Mouse (Mus musculus): ENCODE measurements around the gene Cdc37. TPM values are rescaled to one million over a fixed set of nuclear protein-coding genes. Genes with fewer than 3 reads are reported as not detected.
A peak's percentile ranks its signal among the peaks of the same experiment; 100 is the strongest.

The Cdc37 gene
- polyA plus RNA-seq, 1 experiment from 2014 or later, result 228 TPM

- Histone ChIP-seq H3K27ac (replicated peaks) (no peak within 1 kb of the TSS), H3K4me1 (replicated peaks) (peaks cover 57% of the 10 kb centered on the region), H3K27me3 (peaks cover 66% of the 10 kb centered on the region), H3K9ac (peak within 1 kb of the TSS; percentile 70), H3K4me2 (peak within 1 kb of the TSS; percentile 67), H3K4me3 (peak within 1 kb of the TSS; percentile 45), H3K9me3 (no peaks in the 10 kb centered on the region), H3K36me3 (no peaks in the 10 kb centered on the region)
- under 1% methylated on average over 83 of the region's 86 CpGs for WGBS
- ATAC-seq (ENCODE audit: low read depth), result no peak; the same call in 1 of the 2 replicates
Observed at GRCm38 (mm10) chr9:21165041-21165951, 15.5 kb upstream of the Cdc37 start, which contains the start of gene Pde4a. Gene Pde4a (plus strand): TSS chr9:21165714.

GRCm38 (mm10) chr9:21164072-21164471, 14.3 kb upstream of the Cdc37 start:
- Histone ChIP-seq H3K4me2 (peak overlapping the region; percentile 67), H3K9ac (no peak overlapping the region), H3K4me1 (replicated peaks) (peaks cover 56% of the 10 kb centered on the region), H3K9me3 (no peaks in the 10 kb centered on the region), H3K27me3 (peaks cover 66% of the 10 kb centered on the region), H3K36me3 (no peaks in the 10 kb centered on the region), H3K4me3 (peak overlapping the region; percentile 45), H3K27ac (replicated peaks) (no peak overlapping the region)
- ATAC-seq (ENCODE audit: low read depth), result no peak
- under 1% methylated on average over 26 of the region's 26 CpGs for WGBS

- ATAC-seq (ENCODE audit: low read depth), result no peak
- Histone ChIP-seq H3K4me3 (peak overlapping the region; percentile 45; the same call in 1 of the 2 replicates), H3K4me1 (replicated peaks) (peaks cover 49% of the 10 kb centered on the region), H3K27me3 (peaks cover 66% of the 10 kb centered on the region), H3K4me2 (peak overlapping the region; percentile 67; the same call in 1 of the 2 replicates), H3K27ac (replicated peaks) (no peak overlapping the region), H3K9ac (no peak overlapping the region), H3K9me3 (no peaks in the 10 kb centered on the region), H3K36me3 (no peaks in the 10 kb centered on the region)
- 29% methylated on average over 11 of the region's 11 CpGs for WGBS
Observed at GRCm38 (mm10) chr9:21163086-21164050, 13.6 kb upstream of the Cdc37 start.

GRCm38 (mm10) chr9:21161209-21161909, 11.6 kb upstream of the Cdc37 start:
- Histone ChIP-seq H3K4me3 (peak overlapping the region; percentile 49), H3K27ac (replicated peaks) (no peak overlapping the region)
- ATAC-seq (ENCODE audit: low read depth), result peak; percentile 69

GRCm38 (mm10) chr9:21154787-21155186, 5.0 kb upstream of the Cdc37 start:
- no peak overlapping the region for H3K27ac ChIP-seq (replicated peaks)
- no peak overlapping the region for H3K9ac ChIP-seq
- 90% methylated on average over 3 of the region's 3 CpGs for WGBS
- H3K9me3 ChIP-seq, result no peaks in the 10 kb centered on the region
- peaks cover 8% of the 10 kb centered on the region for H3K27me3 ChIP-seq
- H3K4me1 ChIP-seq (replicated peaks), result peaks cover 19% of the 10 kb centered on the region; the same call in 1 of the 2 replicates
- H3K4me3 ChIP-seq, result no peak overlapping the region
- H3K4me2 ChIP-seq, result no peak overlapping the region
- no peak for ATAC-seq (ENCODE audit: low read depth)
- no peaks in the 10 kb centered on the region for H3K36me3 ChIP-seq

More at GRCm38 (mm10) chr9:21161209-21161909, 11.6 kb upstream of the Cdc37 start:
- Histone ChIP-seq H3K4me1 (replicated peaks) (peaks cover 33% of the 10 kb centered on the region), H3K9me3 (no peaks in the 10 kb centered on the region), H3K27me3 (peaks cover 49% of the 10 kb centered on the region), H3K9ac (peak overlapping the region; percentile 74), H3K36me3 (no peaks in the 10 kb centered on the region), H3K4me2 (peak overlapping the region; percentile 67)
- under 1% methylated on average over 52 of the region's 52 CpGs for WGBS

GRCm38 (mm10) chr9:21153833-21154232, 4.1 kb upstream of the Cdc37 start:
- no peak for ATAC-seq (ENCODE audit: low read depth)
- H3K27me3 ChIP-seq, result peaks cover 8% of the 10 kb centered on the region
- no peaks in the 10 kb centered on the region for H3K36me3 ChIP-seq
- no peaks in the 10 kb centered on the region for H3K9me3 ChIP-seq
- 11% methylated on average over 5 of the region's 5 CpGs for WGBS
- H3K27ac ChIP-seq (replicated peaks), result no peak overlapping the region
- peak overlapping the region; percentile 43 for H3K9ac ChIP-seq
- peaks cover 24% of the 10 kb centered on the region for H3K4me1 ChIP-seq (replicated peaks)
- peak overlapping the region; percentile 48 for H3K4me2 ChIP-seq
- H3K4me3 ChIP-seq, result peak overlapping the region; percentile 22

- no peak overlapping the region for H3K27ac ChIP-seq (replicated peaks)
- H3K9ac ChIP-seq, result peak overlapping the region; percentile 43
- no peak for ATAC-seq (ENCODE audit: low read depth)
- no peaks in the 10 kb centered on the region for H3K36me3 ChIP-seq
- no peaks in the 10 kb centered on the region for H3K9me3 ChIP-seq
- peak overlapping the region; percentile 48 for H3K4me2 ChIP-seq
- peak overlapping the region; percentile 22 for H3K4me3 ChIP-seq
- H3K27me3 ChIP-seq, result peaks cover 8% of the 10 kb centered on the region
- H3K4me1 ChIP-seq (replicated peaks), result peaks cover 29% of the 10 kb centered on the region
- 7% methylated on average over 12 of the region's 12 CpGs for WGBS
Observed at GRCm38 (mm10) chr9:21153331-21153730, 3.5 kb upstream of the Cdc37 start.

- Histone ChIP-seq H3K36me3 (no peaks in the 10 kb centered on the region), H3K4me1 (replicated peaks) (peaks cover 35% of the 10 kb centered on the region), H3K27ac (replicated peaks) (no peak overlapping the region), H3K27me3 (peaks cover 8% of the 10 kb centered on the region), H3K4me3 (peak overlapping the region; percentile 22), H3K9ac (0 out of 2 replicates have a peak overlapping the region, but pooled peaks have one; percentile 43), H3K4me2 (peak overlapping the region; percentile 48), H3K9me3 (no peaks in the 10 kb centered on the region)
- WGBS, result 5% methylated on average over 11 of the region's 11 CpGs
- 0 out of 2 replicates have a peak, but pooled peaks have one; percentile 30 for ATAC-seq (ENCODE audit: low read depth)
Observed at GRCm38 (mm10) chr9:21152715-21153114, 2.9 kb upstream of the Cdc37 start.

- WGBS, result 11% methylated on average over 8 of the region's 8 CpGs
- no peak for ATAC-seq (ENCODE audit: low read depth)
- H3K27ac ChIP-seq (replicated peaks), result peak overlapping the region; percentile 75; the same call in 1 of the 2 replicates
- peaks cover 55% of the 10 kb centered on the region for H3K4me1 ChIP-seq (replicated peaks)
- H3K27me3 ChIP-seq, result peaks cover 8% of the 10 kb centered on the region
- no peaks in the 10 kb centered on the region for H3K9me3 ChIP-seq
- peak overlapping the region; percentile 96 for H3K4me2 ChIP-seq
- H3K36me3 ChIP-seq, result peaks cover 25% of the 10 kb centered on the region
- H3K9ac ChIP-seq, result peak overlapping the region; percentile 86
- H3K4me3 ChIP-seq, result peak overlapping the region; percentile 81
Observed at GRCm38 (mm10) chr9:21149077-21149653, 617 bp downstream of the Cdc37 start.

GRCm38 (mm10) chr9:21148427-21148826, 1.4 kb downstream of the Cdc37 start:
- Histone ChIP-seq H3K4me3 (peak overlapping the region; percentile 81), H3K4me1 (replicated peaks) (peaks cover 48% of the 10 kb centered on the region), H3K9me3 (no peaks in the 10 kb centered on the region), H3K27ac (replicated peaks) (no peak overlapping the region), H3K27me3 (peaks cover 2% of the 10 kb centered on the region; the same call in 1 of the 2 replicates), H3K4me2 (peak overlapping the region; percentile 96), H3K9ac (peak overlapping the region; percentile 86), H3K36me3 (peaks cover 32% of the 10 kb centered on the region)
- ATAC-seq (ENCODE audit: low read depth), result no peak

- H3K4me2 ChIP-seq, result peak overlapping the region; percentile 16
- H3K36me3 ChIP-seq, result peaks cover 49% of the 10 kb centered on the region
- no peaks in the 10 kb centered on the region for H3K27me3 ChIP-seq
- peak overlapping the region; percentile 4; the same call in 1 of the 2 replicates for H3K4me3 ChIP-seq
- ATAC-seq (ENCODE audit: low read depth), result no peak
- H3K9ac ChIP-seq, result peak overlapping the region; percentile 56
- H3K4me1 ChIP-seq (replicated peaks), result peaks cover 41% of the 10 kb centered on the region
- 46% methylated on average over 10 of the region's 10 CpGs for WGBS
- 0 out of 2 replicates have a peak overlapping the region, but pooled peaks have one; percentile 3 for H3K27ac ChIP-seq (replicated peaks)
- H3K9me3 ChIP-seq, result no peaks in the 10 kb centered on the region
Observed at GRCm38 (mm10) chr9:21146722-21147121, 3.1 kb downstream of the Cdc37 start.
